Mouse (Mus musculus): ENCODE measurements around the gene Syt15. TPM values are rescaled to one million over a fixed set of nuclear protein-coding genes. Genes with fewer than 3 reads are reported as not detected.
"Not testable (repeated sequence)": the region's sequence is repeated elsewhere in the genome, so short reads cannot be mapped to it uniquely, and the experiment has no call there.

The Syt15 gene
- total and polyA plus RNA-seq, 3 experiments = 0.11 TPM; not detected in 2

- no peaks in the 10 kb centered on the region for H3K27me3 ChIP-seq (ENCODE audit: insufficient read depth, low read length)
- no peak overlapping the region for H3K4me3 ChIP-seq (ENCODE audit: low read depth, low read length)
- H3K9me3 ChIP-seq (replicated peaks) = no peaks in the 10 kb centered on the region
- H3K4me1 ChIP-seq (ENCODE audit: insufficient read depth, low read depth, low read length) = no peaks in the 10 kb centered on the region
- ATAC-seq (ENCODE audit: extremely low read depth, insufficient number of reproducible peaks, low FRiP score, poor library complexity, severe bottlenecking) (no peak), DNase-seq (ENCODE audit: low spot score) (no peak)
- H3K36me3 ChIP-seq (replicated peaks) = peaks cover 7% of the 10 kb centered on the region
- TF ChIP-seq CTCF (IDR thresholded peaks at IDR 0.05; ENCODE audit: low read depth, low read length) (no peak), POLR2AphosphoS5 (IDR thresholded peaks at IDR 0.05; ENCODE audit: insufficient replicate concordance, low read depth, low read length) (no peak), GATA2 (IDR thresholded peaks at IDR 0.05; ENCODE audit: borderline replicate concordance, low read depth, low read length) (no peak)
Measured at GRCm38 (mm10) chr14:34252470-34253145, 33.2 kb downstream of the Syt15 start.

DNA sequence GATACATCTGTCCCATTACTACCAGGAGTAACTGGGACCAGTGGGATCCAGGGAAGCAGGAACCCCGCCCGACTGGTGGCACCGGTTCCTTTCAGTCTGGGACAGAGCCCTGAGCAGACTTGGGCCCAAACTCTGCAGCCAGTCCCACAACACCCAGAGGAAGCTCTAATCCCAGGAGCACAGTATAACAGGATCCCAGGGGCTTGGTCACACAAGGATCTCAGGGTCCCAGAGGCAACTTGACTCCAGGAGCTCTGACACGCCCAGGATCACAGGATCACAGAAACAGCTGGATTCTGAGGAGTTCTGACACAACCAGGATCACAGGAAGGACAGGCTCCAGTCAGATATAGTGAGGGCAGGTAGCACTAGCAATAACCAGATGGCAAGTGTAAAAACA, 33.9 kb downstream of the Syt15 start:
- Histone ChIP-seq H3K27me3 (ENCODE audit: insufficient read depth, low read length) (no peaks in the 10 kb centered on the region), H3K9me3 (replicated peaks) (no peaks in the 10 kb centered on the region), H3K36me3 (replicated peaks) (peaks cover 7% of the 10 kb centered on the region), H3K4me3 (ENCODE audit: low read depth, low read length) (no peak overlapping the region), H3K4me1 (ENCODE audit: insufficient read depth, low read depth, low read length) (no peaks in the 10 kb centered on the region)
- no peak for TF ChIP-seq GATA2 (IDR thresholded peaks at IDR 0.05; ENCODE audit: borderline replicate concordance, low read depth, low read length)
- TF ChIP-seq TAL1 (conservative IDR thresholded peaks at IDR 0.05; ENCODE audit: low read depth, low read length) = no peak
- TF ChIP-seq CTCF (IDR thresholded peaks at IDR 0.05; ENCODE audit: low read depth, low read length) = no peak
- no peak for TF ChIP-seq GATA1 (IDR thresholded peaks at IDR 0.05; ENCODE audit: borderline replicate concordance, low read length)
- TF ChIP-seq POLR2AphosphoS5 (IDR thresholded peaks at IDR 0.05; ENCODE audit: insufficient replicate concordance, low read depth, low read length) = no peak
- DNase-seq (ENCODE audit: low spot score) = no peak
- no peak for ATAC-seq (ENCODE audit: extremely low read depth, insufficient number of reproducible peaks, low FRiP score, poor library complexity, severe bottlenecking)

- not testable (repeated sequence) for H3K4me1 ChIP-seq (ENCODE audit: insufficient read depth, low read depth, low read length); H3K27me3 ChIP-seq (ENCODE audit: insufficient read depth, low read length); H3K9me3 ChIP-seq (replicated peaks); H3K36me3 ChIP-seq (replicated peaks); H3K4me3 ChIP-seq (ENCODE audit: low read depth, low read length); DNase-seq (ENCODE audit: low spot score); ATAC-seq (ENCODE audit: extremely low read depth, insufficient number of reproducible peaks, low FRiP score, poor library complexity, severe bottlenecking)
Measured at GRCm38 (mm10) chr14:34258525-34258924, 39.1 kb downstream of the Syt15 start.

DNA sequence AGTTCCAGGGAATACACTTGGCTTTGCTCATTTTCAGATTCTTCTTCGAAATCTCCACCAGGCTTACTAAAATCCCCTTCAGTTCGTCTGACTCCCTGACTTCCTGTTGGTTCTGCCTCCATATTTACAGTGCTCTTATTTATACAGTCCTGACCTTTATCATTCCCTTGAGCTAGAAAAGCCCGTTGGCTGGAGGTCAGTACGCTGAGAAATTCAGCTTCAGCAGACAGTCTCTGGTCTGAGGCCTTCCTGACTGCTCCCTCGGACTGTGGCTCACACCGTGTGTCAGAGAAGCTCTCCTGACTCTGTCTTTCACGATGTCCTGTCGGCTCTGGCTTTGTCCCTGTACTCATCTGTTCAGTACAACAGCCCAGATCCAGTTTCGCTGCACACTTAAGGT, 48.7 kb downstream of the Syt15 start:
- Histone ChIP-seq H3K4me3 (ENCODE audit: low read depth, low read length) (no peak overlapping the region), H3K9me3 (replicated peaks) (no peaks in the 10 kb centered on the region), H3K36me3 (replicated peaks) (peaks cover 11% of the 10 kb centered on the region), H3K27me3 (ENCODE audit: insufficient read depth, low read length) (no peaks in the 10 kb centered on the region), H3K4me1 (ENCODE audit: insufficient read depth, low read depth, low read length) (no peaks in the 10 kb centered on the region)
- no peak for ATAC-seq (ENCODE audit: extremely low read depth, insufficient number of reproducible peaks, low FRiP score, poor library complexity, severe bottlenecking)
- no peak for DNase-seq (ENCODE audit: low spot score)
- TF ChIP-seq GATA1 (IDR thresholded peaks at IDR 0.05; ENCODE audit: borderline replicate concordance, low read length) (no peak), CTCF (IDR thresholded peaks at IDR 0.05; ENCODE audit: low read depth, low read length) (no peak), POLR2AphosphoS5 (IDR thresholded peaks at IDR 0.05; ENCODE audit: insufficient replicate concordance, low read depth, low read length) (no peak), TAL1 (conservative IDR thresholded peaks at IDR 0.05; ENCODE audit: low read depth, low read length) (no peak), GATA2 (IDR thresholded peaks at IDR 0.05; ENCODE audit: borderline replicate concordance, low read depth, low read length) (no peak)

GRCm38 (mm10) chr14:34273280-34273679, 53.9 kb downstream of the Syt15 start:
- ATAC-seq (ENCODE audit: extremely low read depth, insufficient number of reproducible peaks, low FRiP score, poor library complexity, severe bottlenecking) (no peak), DNase-seq (ENCODE audit: low spot score) (no peak)
- Histone ChIP-seq H3K4me3 (ENCODE audit: low read depth, low read length) (no peak overlapping the region), H3K9me3 (replicated peaks) (no peaks in the 10 kb centered on the region), H3K36me3 (replicated peaks) (peaks cover 4% of the 10 kb centered on the region), H3K27me3 (ENCODE audit: insufficient read depth, low read length) (no peaks in the 10 kb centered on the region), H3K4me1 (ENCODE audit: insufficient read depth, low read depth, low read length) (no peaks in the 10 kb centered on the region)
- no peak for TF ChIP-seq POLR2AphosphoS5 (IDR thresholded peaks at IDR 0.05; ENCODE audit: insufficient replicate concordance, low read depth, low read length)
- no peak for TF ChIP-seq CTCF (IDR thresholded peaks at IDR 0.05; ENCODE audit: low read depth, low read length)
- TF ChIP-seq GATA2 (IDR thresholded peaks at IDR 0.05; ENCODE audit: borderline replicate concordance, low read depth, low read length) = no peak
- TF ChIP-seq GATA1 (IDR thresholded peaks at IDR 0.05; ENCODE audit: borderline replicate concordance, low read length) = no peak
- TF ChIP-seq TAL1 (conservative IDR thresholded peaks at IDR 0.05; ENCODE audit: low read depth, low read length) = no peak

DNA sequence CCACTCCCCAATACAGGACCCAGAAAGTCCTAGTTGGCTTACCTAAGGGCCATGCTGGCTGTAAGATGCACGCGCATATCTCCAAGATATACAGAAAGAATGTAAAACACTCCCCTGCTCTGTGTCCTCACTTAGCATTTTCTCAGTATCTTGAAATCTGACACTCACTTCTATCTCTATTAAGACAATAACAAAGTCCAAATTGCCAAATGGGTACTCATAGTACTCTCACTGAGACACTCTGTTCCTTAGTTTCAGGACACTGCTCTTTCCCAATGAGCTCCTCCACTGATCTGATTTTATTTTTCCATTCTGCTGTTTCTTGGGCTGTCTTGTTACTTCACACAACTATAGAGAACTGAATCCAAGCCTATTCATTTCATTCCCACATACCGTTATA, 54.7 kb downstream of the Syt15 start:
- Histone ChIP-seq H3K36me3 (replicated peaks) (no peaks in the 10 kb centered on the region), H3K4me1 (ENCODE audit: insufficient read depth, low read depth, low read length) (no peaks in the 10 kb centered on the region)

DNA sequence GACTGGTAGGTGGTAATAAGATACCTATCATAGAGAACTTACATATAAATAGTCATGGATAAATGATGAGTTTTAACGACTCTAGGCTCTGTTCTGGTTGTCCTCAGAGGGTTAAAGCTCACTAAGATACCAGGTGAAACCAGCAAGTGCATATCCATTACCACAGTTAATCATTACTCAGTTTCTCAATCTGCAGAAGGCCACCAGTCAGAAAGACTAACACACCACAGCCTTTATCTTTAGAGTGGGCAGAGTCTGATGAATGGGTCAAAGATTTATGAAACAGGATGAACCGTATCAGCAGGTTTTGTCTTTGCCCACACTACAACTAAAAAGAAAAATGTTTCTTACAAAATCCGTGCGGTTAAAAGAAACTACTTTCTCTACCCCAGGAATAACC, 55.8 kb downstream of the Syt15 start:
- H3K9me3 ChIP-seq (replicated peaks) = no peaks in the 10 kb centered on the region
- H3K4me1 ChIP-seq (ENCODE audit: insufficient read depth, low read depth, low read length) = no peaks in the 10 kb centered on the region
- H3K4me3 ChIP-seq (ENCODE audit: low read depth, low read length) = no peak overlapping the region
- DNase-seq (ENCODE audit: low spot score) = no peak
- H3K27me3 ChIP-seq (ENCODE audit: insufficient read depth, low read length) = no peaks in the 10 kb centered on the region
- TF ChIP-seq GATA1 (IDR thresholded peaks at IDR 0.05; ENCODE audit: borderline replicate concordance, low read length) (no peak), GATA2 (IDR thresholded peaks at IDR 0.05; ENCODE audit: borderline replicate concordance, low read depth, low read length) (no peak), POLR2AphosphoS5 (IDR thresholded peaks at IDR 0.05; ENCODE audit: insufficient replicate concordance, low read depth, low read length) (no peak), TAL1 (conservative IDR thresholded peaks at IDR 0.05; ENCODE audit: low read depth, low read length) (no peak), CTCF (IDR thresholded peaks at IDR 0.05; ENCODE audit: low read depth, low read length) (no peak)
- no peaks in the 10 kb centered on the region for H3K36me3 ChIP-seq (replicated peaks)
- no peak for ATAC-seq (ENCODE audit: extremely low read depth, insufficient number of reproducible peaks, low FRiP score, poor library complexity, severe bottlenecking)

More for the DNA sequence above, 54.7 kb downstream of the Syt15 start:
- Histone ChIP-seq H3K4me3 (ENCODE audit: low read depth, low read length) (no peak overlapping the region), H3K9me3 (replicated peaks) (no peaks in the 10 kb centered on the region), H3K27me3 (ENCODE audit: insufficient read depth, low read length) (no peaks in the 10 kb centered on the region)
- ATAC-seq (ENCODE audit: extremely low read depth, insufficient number of reproducible peaks, low FRiP score, poor library complexity, severe bottlenecking) (no peak), DNase-seq (ENCODE audit: low spot score) (no peak)
- TF ChIP-seq TAL1 (conservative IDR thresholded peaks at IDR 0.05; ENCODE audit: low read depth, low read length) = no peak
- TF ChIP-seq GATA1 (IDR thresholded peaks at IDR 0.05; ENCODE audit: borderline replicate concordance, low read length) = no peak
- no peak for TF ChIP-seq GATA2 (IDR thresholded peaks at IDR 0.05; ENCODE audit: borderline replicate concordance, low read depth, low read length)
- TF ChIP-seq POLR2AphosphoS5 (IDR thresholded peaks at IDR 0.05; ENCODE audit: insufficient replicate concordance, low read depth, low read length) = no peak
